ENCODE assay signal across 10 mouse cellular contexts in the genomic region with DNA sequence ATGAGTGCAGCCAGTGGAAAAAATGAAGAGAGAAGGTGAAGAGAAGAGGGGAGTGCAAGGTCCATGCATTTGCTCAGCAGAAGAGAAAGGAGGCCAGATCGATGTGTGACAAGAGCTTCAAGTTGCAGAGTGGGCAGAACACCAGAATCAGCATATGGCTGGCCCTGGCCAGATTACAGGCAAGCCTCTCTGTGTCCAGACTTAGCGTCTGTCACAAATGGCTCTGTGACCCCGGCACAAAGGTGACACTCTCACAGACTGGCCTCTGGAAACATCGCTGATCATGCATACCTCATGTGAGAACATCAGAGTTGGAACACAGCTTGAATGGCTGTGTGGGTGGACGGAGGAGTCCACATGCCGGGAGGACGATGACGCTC. TPM values are rescaled to one million over a fixed set of nuclear protein-coding genes. Genes with fewer than 3 reads are reported as not detected.
DNase-seq lines count a peak whose midpoint lies in the region; ATAC-seq lines count a peak whose summit lies in the region.
"Had no signal": no experiment of that assay in that cellular context is flagged by ENCODE, and none has a peak within 500 bp of the region (broad histone marks: within the 10 kb centered on the region; RNA-seq: fewer than 3 reads in every experiment).

No protein-coding gene starts in this region.

- peak; percentile 59; the same call in 1 of the 2 replicates for ATAC-seq in hindbrain, embryonic 15.5 days (ENCODE audit: low FRiP score, low read depth)
- no peak for ATAC-seq in hindbrain, embryonic 11.5 days (ENCODE audit: low FRiP score)
- ATAC-seq in forebrain, embryonic 16.5 days, result peak; percentile 66

- intact Hi-C loops in left cerebral cortex, postnatal 25 days (cut with DNase I), result no loop called here

- H3K4me3 ChIP-seq in hindbrain, embryonic 15.5 days, result no peak overlapping the region
- H3K4me3 ChIP-seq in hindbrain, embryonic 11.5 days (ENCODE audit: low read depth, low read length), result no peak overlapping the region
- H3K4me3 ChIP-seq in forebrain, embryonic 16.5 days (replicated peaks; ENCODE audit: low read length), result no peak overlapping the region
- H3K4me3 ChIP-seq: embryonic facial prominence, embryonic 12.5 days; lung, embryonic 15.5 days had no signal

- H3K27ac ChIP-seq in hindbrain, embryonic 15.5 days (replicated peaks), result no peak overlapping the region
- no peak overlapping the region for H3K27ac ChIP-seq in hindbrain, embryonic 11.5 days (ENCODE audit: low read depth, low read length)
- H3K27ac ChIP-seq in forebrain, embryonic 16.5 days (ENCODE audit: low read length), result peak overlapping the region; percentile 75
- H3K27ac ChIP-seq: embryonic facial prominence, embryonic 12.5 days; lung, embryonic 15.5 days had no signal

- DNase-seq in hindbrain, embryonic 11.5 days (ENCODE audit: low spot score), result no peak
- DNase-seq in cerebellum, adult 8-10 months, result peak; percentile 48
- peak; percentile 37 to 42 for DNase-seq in kidney, postnatal 36 days
- DNase-seq in ovary, postnatal 10 days (ENCODE audit: low spot score), result no peak
- no peak for DNase-seq in left cerebral cortex, postnatal 25 days (ENCODE audit: low spot score in 2 of 2)
- DNase-seq: thymus, postnatal 36 days had no signal

- WGBS in hindbrain, embryonic 15.5 days, result 71% methylated on average over 8 of the region's 8 CpGs
- WGBS in hindbrain, embryonic 11.5 days, result 75% methylated on average over 8 of the region's 8 CpGs
- 51% methylated on average over 8 of the region's 8 CpGs for WGBS in forebrain, embryonic 16.5 days

- H3K9ac ChIP-seq in hindbrain, embryonic 15.5 days, result no peak overlapping the region
- H3K9ac ChIP-seq in hindbrain, embryonic 11.5 days (ENCODE audit: low read depth, low read length), result no peak overlapping the region
- no peak overlapping the region for H3K9ac ChIP-seq in forebrain, embryonic 16.5 days (replicated peaks; ENCODE audit: low read depth, low read length)
- H3K9ac ChIP-seq: embryonic facial prominence, embryonic 12.5 days; lung, embryonic 15.5 days had no signal

- no peaks in the 10 kb centered on the region; the same call in 1 of the 2 replicates for H3K4me1 ChIP-seq in hindbrain, embryonic 15.5 days (replicated peaks)
- no peaks in the 10 kb centered on the region for H3K4me1 ChIP-seq in hindbrain, embryonic 11.5 days (replicated peaks; ENCODE audit: control insufficient read depth, insufficient read depth, low read length)
- peaks cover 15% of the 10 kb centered on the region for H3K4me1 ChIP-seq in forebrain, embryonic 16.5 days (replicated peaks; ENCODE audit: control insufficient read depth, insufficient read depth, low read length)

- no peaks in the 10 kb centered on the region for H3K36me3 ChIP-seq in hindbrain, embryonic 15.5 days
- no peaks in the 10 kb centered on the region for H3K36me3 ChIP-seq in hindbrain, embryonic 11.5 days (ENCODE audit: control insufficient read depth, insufficient read depth, low read length)
- no peaks in the 10 kb centered on the region for H3K36me3 ChIP-seq in forebrain, embryonic 16.5 days (ENCODE audit: control insufficient read depth, insufficient read depth)
- H3K36me3 ChIP-seq: embryonic facial prominence, embryonic 12.5 days; lung, embryonic 15.5 days had no signal

- no peak overlapping the region for H3K4me2 ChIP-seq in hindbrain, embryonic 15.5 days
- H3K4me2 ChIP-seq in hindbrain, embryonic 11.5 days (replicated peaks; ENCODE audit: low read depth, low read length), result no peak overlapping the region
- H3K4me2 ChIP-seq in forebrain, embryonic 16.5 days (ENCODE audit: low read length), result peak overlapping the region; percentile 32
- H3K4me2 ChIP-seq: embryonic facial prominence, embryonic 12.5 days; lung, embryonic 15.5 days had no signal

- no peaks in the 10 kb centered on the region for H3K27me3 ChIP-seq in hindbrain, embryonic 15.5 days
- no peaks in the 10 kb centered on the region for H3K27me3 ChIP-seq in hindbrain, embryonic 11.5 days (ENCODE audit: control insufficient read depth, insufficient read depth, low read length)
- H3K27me3 ChIP-seq in forebrain, embryonic 16.5 days (replicated peaks; ENCODE audit: control insufficient read depth, insufficient read depth, low read length), result no peaks in the 10 kb centered on the region
- H3K27me3 ChIP-seq: embryonic facial prominence, embryonic 12.5 days; lung, embryonic 15.5 days had no signal

- no peaks in the 10 kb centered on the region for H3K9me3 ChIP-seq in hindbrain, embryonic 15.5 days
- no peaks in the 10 kb centered on the region for H3K9me3 ChIP-seq in hindbrain, embryonic 11.5 days (ENCODE audit: control insufficient read depth, low read length)
- H3K9me3 ChIP-seq in forebrain, embryonic 16.5 days (ENCODE audit: control insufficient read depth, low read length), result no peaks in the 10 kb centered on the region
- H3K9me3 ChIP-seq: embryonic facial prominence, embryonic 12.5 days; lung, embryonic 15.5 days had no signal

RNA-seq across cellular contexts. Expression of a gene that starts 46.0 kb away (rescaled TPM):
- 1.6 and 2.0 TPM in 2 replicates for polyA plus RNA-seq in hindbrain, embryonic 15.5 days (2015; fragmentation: Nextera tagmentation; extraction: Ambion mirVana)
- 2.5 and 3.4 TPM in 2 replicates for polyA plus RNA-seq in hindbrain, embryonic 11.5 days (2014; fragmentation: Nextera tagmentation; extraction: Ambion mirVana)
- 1.2 and 1.5 TPM in 2 replicates for polyA plus RNA-seq in forebrain, embryonic 16.5 days (2015; fragmentation: Nextera tagmentation; extraction: Ambion mirVana)
- 1 to 10 TPM; 1.4 to 1.5 TPM for total RNA-seq in left cerebral cortex, postnatal 25 days (2021)

Comparison
In these comparisons a context has a peak if more than half of its experiments do, and no peak if none do; other contexts are left out.
1. DNase-seq: peak in cerebellum, adult 8-10 months (single experiment) and kidney, postnatal 36 days (2 of 2); none in hindbrain, embryonic 11.5 days (single experiment), ovary, postnatal 10 days (single experiment) and left cerebral cortex, postnatal 25 days (0 of 2).